Mouse (Mus musculus): ENCODE measurements around the gene Gm29609. TPM values are rescaled to one million over a fixed set of nuclear protein-coding genes. Genes with fewer than 3 reads are reported as not detected.

Gm29609 gene
- total and polyA plus RNA-seq, 3 experiments = 0.57 to 2.7 (median 1.2) TPM

DNA sequence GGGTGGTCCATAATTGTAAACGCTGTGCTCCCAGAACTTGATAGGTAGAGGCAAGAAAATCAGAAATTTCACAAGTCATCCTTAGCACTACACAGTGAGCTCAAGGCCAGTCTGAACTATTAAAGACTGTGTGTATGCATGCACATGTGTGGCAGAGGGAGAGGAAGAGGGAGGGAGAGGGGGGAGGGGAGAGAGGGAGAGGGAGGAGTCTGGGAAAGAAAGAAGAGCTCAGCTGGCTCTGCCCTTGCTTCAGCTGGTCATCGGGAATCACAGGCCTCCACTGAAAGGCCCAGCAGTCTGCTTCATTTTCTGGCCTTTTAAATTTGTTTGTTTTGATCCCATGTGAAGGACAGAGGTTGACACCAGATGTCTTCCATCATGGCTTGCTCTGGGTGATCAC, 56.2 kb downstream of the Gm29609 start:
- no peak for DNase-seq (ENCODE audit: extremely low read depth)
- no peaks in the 10 kb centered on the region for H3K36me3 ChIP-seq (replicated peaks in 1 of 2; ENCODE audit: control insufficient read depth in 1 of 2, insufficient read depth in 1 of 2, low read length in 1 of 2)
- H3K4me1 ChIP-seq (ENCODE audit: control insufficient read depth in 1 of 2, insufficient read depth in 2 of 2) = peaks cover 2 to 30% of the 10 kb centered on the region in 2 experiments; a peak in 3 of 4 replicates
- no peak overlapping the region for H3K9ac ChIP-seq (ENCODE audit: insufficient read depth, low read depth)
- no peak overlapping the region for H3K4me3 ChIP-seq (replicated peaks in 1 of 3; ENCODE audit: low read depth in 2 of 3, low read length in 2 of 3, poor library complexity in 1 of 3)
- no peaks in the 10 kb centered on the region for H3K9me3 ChIP-seq (replicated peaks; ENCODE audit: low read length)
- no peak overlapping the region for H3K27ac ChIP-seq (ENCODE audit: insufficient read depth, low read depth)
- dilution Hi-C loops (cut with MboI; ENCODE audit: extremely low pct_ligation_motif_present, extremely low pct_unique_long_range_greater_than_20kb, low sequenced_read_pairs) (no loop called here), in situ Hi-C loops (cut with MboI; ENCODE audit: low pct_ligation_motif_present, low pct_unique_long_range_greater_than_20kb, low sequenced_read_pairs) (no loop called here)
- no peak overlapping the region for H3K4me2 ChIP-seq (ENCODE audit: insufficient read depth, low read depth, poor library complexity, severe bottlenecking)
- no peaks in the 10 kb centered on the region for H3K27me3 ChIP-seq (replicated peaks)
- no peaks in the 10 kb centered on the region for H3K79me2 ChIP-seq (replicated peaks; ENCODE audit: control insufficient read depth, extremely low read depth, insufficient read depth, poor library complexity, severe bottlenecking)
- TF ChIP-seq CHD2 (IDR thresholded peaks at IDR 0.05; ENCODE audit: low read length) = no peak
- no peak for TF ChIP-seq TCF12 (IDR thresholded peaks at IDR 0.05; ENCODE audit: low read depth, low read length)
- TF ChIP-seq MAZ (IDR thresholded peaks at IDR 0.05; ENCODE audit: low read depth, low read length) = no peak
- TF ChIP-seq PAX5 (IDR thresholded peaks at IDR 0.05; ENCODE audit: low read length) = no peak
- no peak for TF ChIP-seq BHLHE40 (IDR thresholded peaks at IDR 0.05; ENCODE audit: low read depth, low read length)
- TF ChIP-seq JUN (IDR thresholded peaks at IDR 0.05; ENCODE audit: insufficient read depth, low read depth, low read length) = no peak
- no peak for TF ChIP-seq ZKSCAN1 (IDR thresholded peaks at IDR 0.05; ENCODE audit: borderline replicate concordance, low read depth, low read length)
- TF ChIP-seq E2F4 (IDR thresholded peaks at IDR 0.05; ENCODE audit: insufficient replicate concordance, low read depth, low read length) = no peak
- no peak for TF ChIP-seq NRF1 (IDR thresholded peaks at IDR 0.05; ENCODE audit: low read depth, low read length)
- TF ChIP-seq POLR2A (IDR thresholded peaks at IDR 0.05; ENCODE audit: low read depth, low read length) = no peak
- TF ChIP-seq UBTF (IDR thresholded peaks at IDR 0.05; ENCODE audit: low read depth, low read length) = no peak
- TF ChIP-seq SMC3 (IDR thresholded peaks at IDR 0.05; ENCODE audit: low read depth, low read length) = no peak
- TF ChIP-seq EP300 (IDR thresholded peaks at IDR 0.05; ENCODE audit: low read length) = no peak
- no peak for TF ChIP-seq NELFE (IDR thresholded peaks at IDR 0.05; ENCODE audit: low read depth, low read length)
- TF ChIP-seq JUND (conservative IDR thresholded peaks at IDR 0.05; ENCODE audit: low read depth, low read length) = no peak
- no peak for TF ChIP-seq CTCF (conservative IDR thresholded peaks at IDR 0.05 in 1 of 2, IDR thresholded peaks at IDR 0.05 in 1 of 2; ENCODE audit: low read depth in 2 of 2, low read length in 2 of 2)
- no peak for TF ChIP-seq USF2 (conservative IDR thresholded peaks at IDR 0.05; ENCODE audit: low read depth, low read length)
- no peak for TF ChIP-seq ETS1 (conservative IDR thresholded peaks at IDR 0.05; ENCODE audit: low read depth, low read length)

DNA sequence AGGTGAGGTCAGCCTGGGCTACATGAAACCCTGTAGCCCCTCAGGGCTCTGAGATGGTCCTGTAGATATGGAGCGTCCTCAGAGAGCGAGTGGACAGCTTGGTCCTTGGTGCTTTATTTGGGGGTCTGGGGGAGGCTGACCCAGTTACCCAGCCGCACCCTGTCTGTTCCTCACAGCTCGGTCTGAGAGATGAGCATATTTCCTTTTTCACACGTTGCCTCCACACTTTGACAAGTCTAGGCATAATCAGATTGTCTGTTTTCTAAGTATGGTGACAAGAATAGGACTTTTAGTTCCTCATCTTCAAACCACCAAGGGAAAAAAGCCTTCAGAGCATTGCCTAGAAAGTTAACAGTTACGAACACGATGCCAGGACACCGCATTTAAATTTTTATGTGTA, 58.6 kb downstream of the Gm29609 start:
- dilution Hi-C loops (cut with MboI; ENCODE audit: extremely low pct_ligation_motif_present, extremely low pct_unique_long_range_greater_than_20kb, low sequenced_read_pairs) (no loop called here), in situ Hi-C loops (cut with MboI; ENCODE audit: low pct_ligation_motif_present, low pct_unique_long_range_greater_than_20kb, low sequenced_read_pairs) (no loop called here)
- Histone ChIP-seq H3K27me3 (replicated peaks) (peaks cover 3% of the 10 kb centered on the region), H3K9ac (ENCODE audit: insufficient read depth, low read depth) (no peak overlapping the region), H3K4me3 (replicated peaks in 1 of 3; ENCODE audit: low read depth in 2 of 3, low read length in 2 of 3, poor library complexity in 1 of 3) (no peak overlapping the region), H3K9me3 (replicated peaks; ENCODE audit: low read length) (no peaks in the 10 kb centered on the region), H3K36me3 (replicated peaks in 1 of 2; ENCODE audit: control insufficient read depth in 1 of 2, insufficient read depth in 1 of 2, low read length in 1 of 2) (no peaks in the 10 kb centered on the region), H3K79me2 (replicated peaks; ENCODE audit: control insufficient read depth, extremely low read depth, insufficient read depth, poor library complexity, severe bottlenecking) (no peaks in the 10 kb centered on the region), H3K4me1 (ENCODE audit: control insufficient read depth in 1 of 2, insufficient read depth in 2 of 2) (peaks cover 2 to 30% of the 10 kb centered on the region in 2 experiments; a peak in 3 of 4 replicates), H3K27ac (ENCODE audit: insufficient read depth, low read depth) (peak overlapping the region; percentile 44), H3K4me2 (ENCODE audit: insufficient read depth, low read depth, poor library complexity, severe bottlenecking) (peak overlapping the region; percentile 11; the same call in 1 of the 2 replicates)
- TF ChIP-seq EP300 (IDR thresholded peaks at IDR 0.05; ENCODE audit: low read length) = peak; percentile 74
- TF ChIP-seq TCF12 (IDR thresholded peaks at IDR 0.05; ENCODE audit: low read depth, low read length) = 0 out of 2 replicates have a peak, but pooled peaks have one; percentile 15
- peak; percentile 91 for TF ChIP-seq MEF2A (IDR thresholded peaks at IDR 0.05; ENCODE audit: borderline replicate concordance, low read depth, low read length)
- 0 out of 2 replicates have a peak, but pooled peaks have one; percentile 10 for TF ChIP-seq JUND (conservative IDR thresholded peaks at IDR 0.05; ENCODE audit: low read depth, low read length)
- peak; percentile 86; the same call in 1 of the 2 replicates for TF ChIP-seq MYC (IDR thresholded peaks at IDR 0.05; ENCODE audit: low read depth, low read length)
- peak; percentile 84 for TF ChIP-seq IRF4 (IDR thresholded peaks at IDR 0.05; ENCODE audit: low read depth, low read length)
- TF ChIP-seq HCFC1 (IDR thresholded peaks at IDR 0.05; ENCODE audit: low read depth, low read length) = no peak
- no peak for TF ChIP-seq ZMIZ1 (IDR thresholded peaks at IDR 0.05; ENCODE audit: low read depth, low read length)
- TF ChIP-seq CHD1 (IDR thresholded peaks at IDR 0.05; ENCODE audit: low read depth, low read length) = peak; percentile 76; the same call in 1 of the 2 replicates
- TF ChIP-seq ETS1 (conservative IDR thresholded peaks at IDR 0.05; ENCODE audit: low read depth, low read length) = peak; percentile 60
- TF ChIP-seq ZKSCAN1 (IDR thresholded peaks at IDR 0.05; ENCODE audit: borderline replicate concordance, low read depth, low read length) = no peak
- TF ChIP-seq BHLHE40 (IDR thresholded peaks at IDR 0.05; ENCODE audit: low read depth, low read length) = peak; percentile 58
- TF ChIP-seq TBP (conservative IDR thresholded peaks at IDR 0.05; ENCODE audit: low read depth, low read length) = no peak; the same call in 1 of the 2 replicates
- TF ChIP-seq RCOR1 (conservative IDR thresholded peaks at IDR 0.05; ENCODE audit: low read depth, low read length) = 0 out of 2 replicates have a peak, but pooled peaks have one; percentile 20
- no peak for TF ChIP-seq NELFE (IDR thresholded peaks at IDR 0.05; ENCODE audit: low read depth, low read length)
- no peak for TF ChIP-seq ZNF384 (IDR thresholded peaks at IDR 0.05; ENCODE audit: low read depth, low read length)
- TF ChIP-seq JUN (IDR thresholded peaks at IDR 0.05; ENCODE audit: insufficient read depth, low read depth, low read length) = peak; percentile 33; the same call in 1 of the 2 replicates
- peak; percentile 84; the same call in 1 of the 2 replicates for TF ChIP-seq MAX (IDR thresholded peaks at IDR 0.05; ENCODE audit: low read length)
- peak; percentile 60 for DNase-seq (ENCODE audit: extremely low read depth)
